Mouse (Mus musculus) liver, embryonic 15.5 days (tissue): ENCODE results near the gene Cp. TPM values are rescaled to one million over a fixed set of nuclear protein-coding genes. Genes with fewer than 3 reads are reported as not detected.
A peak's percentile ranks its signal among the peaks of the same experiment; 100 is the strongest.
"Not testable (repeated sequence)": the region's sequence is repeated elsewhere in the genome, so short reads cannot be mapped to it uniquely, and the experiment has no call there.

ENCODE experiments used
- ATAC-seq: fragments of 200-750 bp; cut with Nextera tagmentation; 2 replicates; pipeline ENCODE4 v1.8.0; 2017; ENCODE audit warnings: moderate number of reproducible peaks, mild to moderate bottlenecking, moderate library complexity; ENCODE audit not compliant: insufficient read depth
- H3K27ac ChIP-seq: fragments of 300-500 bp; sonication (generic); replicated peaks from 2 replicates; pipeline ENCODE4 v1.5.1; 2015; ENCODE audit warnings: mild to moderate bottlenecking, inconsistent platforms
- H3K27me3 ChIP-seq: fragments of 300-500 bp; sonication (generic); 2 replicates; pipeline ENCODE4 v1.6.1; 2015; ENCODE audit warnings: mild to moderate bottlenecking, inconsistent platforms
- H3K36me3 ChIP-seq: fragments of 300-500 bp; sonication (generic); replicated peaks from 2 replicates; pipeline ENCODE4 v1.6.1; 2015; ENCODE audit warnings: moderate library complexity, mild to moderate bottlenecking, inconsistent platforms
- H3K4me1 ChIP-seq: fragments of 300-500 bp; sonication (generic); replicated peaks from 2 replicates; pipeline ENCODE4 v1.6.1; 2015; ENCODE audit warnings: inconsistent platforms
- H3K4me2 ChIP-seq: fragments of 300-500 bp; sonication (generic); 2 replicates; pipeline ENCODE4 v1.6.1; 2015; ENCODE audit warnings: moderate library complexity, mild to moderate bottlenecking, inconsistent platforms
- H3K4me3 ChIP-seq: fragments of 300-500 bp; sonication (generic); replicated peaks from 2 replicates; pipeline ENCODE4 v1.5.1; 2015; ENCODE audit warnings: mild to moderate bottlenecking, inconsistent platforms
- H3K9ac ChIP-seq: fragments of 300-500 bp; sonication (generic); 2 replicates; pipeline ENCODE4 v1.6.1; 2015; ENCODE audit warnings: moderate library complexity, mild to moderate bottlenecking, inconsistent platforms
- H3K9me3 ChIP-seq: fragments of 300-500 bp; sonication (generic); replicated peaks from 2 replicates; pipeline ENCODE4 v1.6.1; 2016; ENCODE audit warnings: inconsistent platforms
- WGBS: fragments of 180-500 bp; shearing (Covaris S2); methylation state at CpG from one replicate; pipeline ENCODE4 v1.1.7; 2015; ENCODE audit warnings: mixed read lengths; ENCODE audit not compliant: insufficient replicate concordance; 5-methylcytosine and 5-hydroxymethylcytosine counted together
- polyA plus RNA-seq: library from polyadenylated mRNA; unstranded; fragments of >200 nt; fragmentation: Nextera tagmentation; extraction: Ambion mirVana; gene quantifications from 2 replicates; pipeline ENCODE4 v1.2.1, GENCODE M21; 2015

Cp gene
- 38.6 and 58.7 TPM in 2 replicates for polyA plus RNA-seq

DNA sequence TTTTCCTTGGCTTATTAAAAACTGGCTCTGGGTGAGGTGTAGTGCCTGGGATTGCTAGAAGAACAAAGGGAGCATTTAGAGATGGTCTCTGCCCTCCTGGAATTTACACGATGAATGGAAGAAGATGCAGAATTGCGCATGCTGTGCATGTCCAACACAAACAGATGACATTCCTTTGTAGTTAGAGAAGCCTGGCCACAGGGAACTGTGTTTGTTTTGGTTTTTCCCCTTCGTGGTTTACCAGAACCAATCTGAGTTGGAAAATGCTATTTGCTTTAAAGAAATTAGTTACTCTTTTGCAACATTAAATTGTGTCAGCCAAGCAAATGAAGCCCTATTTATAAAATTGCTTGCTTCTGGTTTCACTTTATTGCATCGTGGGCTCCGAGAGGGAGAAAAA is at the start of gene Cp:
TSS of gene Cp (plus strand) at position 170 of the 400 bp plus-strand sequence.
- H3K4me3 ChIP-seq = no peak within 1 kb of the TSS; the same call in 1 of the 2 replicates
- H3K36me3 ChIP-seq = no peaks in the 10 kb centered on the region
- no peak for ATAC-seq
- H3K9me3 ChIP-seq = no peaks in the 10 kb centered on the region
- H3K4me1 ChIP-seq = peaks cover 10% of the 10 kb centered on the region; the same call in 1 of the 2 replicates
- WGBS = 51% methylated on average over 5 of the region's 5 CpGs
- H3K27me3 ChIP-seq = no peaks in the 10 kb centered on the region
- no peak within 1 kb of the TSS for H3K27ac ChIP-seq
- H3K9ac ChIP-seq = no peak within 1 kb of the TSS
- H3K4me2 ChIP-seq = no peak within 1 kb of the TSS

GRCm38 (mm10) chr3:19948552-19948951 is 8.3 kb upstream of the Cp start:
- Histone ChIP-seq H3K9me3 (no peaks in the 10 kb centered on the region), H3K4me2 (no peak overlapping the region), H3K27ac (no peak overlapping the region), H3K4me3 (no peak overlapping the region), H3K4me1 (no peaks in the 10 kb centered on the region), H3K27me3 (no peaks in the 10 kb centered on the region), H3K9ac (no peak overlapping the region), H3K36me3 (no peaks in the 10 kb centered on the region)
- no peak for ATAC-seq

DNA sequence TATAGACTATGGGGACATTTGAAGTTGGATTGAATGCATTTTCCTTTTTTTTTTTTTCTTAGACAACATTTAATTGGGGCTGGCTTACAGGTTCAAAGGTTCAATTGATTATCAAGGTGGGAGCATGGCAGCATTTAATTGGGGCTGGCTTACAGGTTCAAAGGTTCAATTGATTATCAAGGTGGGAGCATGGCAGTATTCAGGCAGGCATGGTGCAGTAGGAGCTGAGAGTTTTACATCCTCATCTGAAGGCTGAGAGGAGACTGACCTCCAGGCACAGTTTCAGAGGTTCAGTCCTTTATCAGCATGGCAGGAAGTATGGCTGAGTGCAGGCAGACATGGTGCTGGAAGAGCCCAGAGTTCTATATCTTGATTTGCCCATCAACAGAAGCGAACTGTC is 7.5 kb upstream of the Cp start:
- not testable (repeated sequence) for H3K4me3 ChIP-seq, H3K9me3 ChIP-seq, H3K27ac ChIP-seq, H3K27me3 ChIP-seq, H3K36me3 ChIP-seq, H3K4me1 ChIP-seq, H3K4me2 ChIP-seq, H3K9ac ChIP-seq, ATAC-seq
- WGBS = 39% methylated on average over 1 of the region's 1 CpGs

DNA sequence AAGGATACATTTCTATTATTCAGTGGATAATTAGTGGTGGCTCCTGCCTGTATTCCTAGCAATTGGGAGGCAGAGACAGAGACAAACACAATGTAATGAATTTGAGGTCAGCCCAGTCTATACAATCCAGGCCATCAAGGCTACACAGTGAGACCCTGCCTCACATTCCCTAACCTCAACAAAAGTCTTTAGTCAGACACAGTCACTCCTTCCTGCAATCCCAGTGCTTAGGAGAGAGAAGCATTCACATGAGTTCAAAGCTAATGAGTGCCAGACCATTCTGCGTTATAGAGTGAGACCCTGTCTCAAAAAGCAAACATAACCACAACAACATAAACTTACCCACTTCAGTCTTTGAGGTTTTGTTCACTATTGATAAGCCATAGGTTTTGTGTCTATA is 3.4 kb upstream of the Cp start:
- ATAC-seq = no peak
- H3K36me3 ChIP-seq = no peaks in the 10 kb centered on the region
- H3K4me3 ChIP-seq = no peak overlapping the region
- WGBS = 70% methylated on average over 1 of the region's 1 CpGs
- H3K9ac ChIP-seq = no peak overlapping the region
- no peak overlapping the region for H3K4me2 ChIP-seq
- H3K9me3 ChIP-seq = no peaks in the 10 kb centered on the region
- H3K27me3 ChIP-seq = no peaks in the 10 kb centered on the region
- H3K4me1 ChIP-seq = peaks cover 9% of the 10 kb centered on the region; the same call in 1 of the 2 replicates
- peak overlapping the region; percentile 67 for H3K27ac ChIP-seq

DNA sequence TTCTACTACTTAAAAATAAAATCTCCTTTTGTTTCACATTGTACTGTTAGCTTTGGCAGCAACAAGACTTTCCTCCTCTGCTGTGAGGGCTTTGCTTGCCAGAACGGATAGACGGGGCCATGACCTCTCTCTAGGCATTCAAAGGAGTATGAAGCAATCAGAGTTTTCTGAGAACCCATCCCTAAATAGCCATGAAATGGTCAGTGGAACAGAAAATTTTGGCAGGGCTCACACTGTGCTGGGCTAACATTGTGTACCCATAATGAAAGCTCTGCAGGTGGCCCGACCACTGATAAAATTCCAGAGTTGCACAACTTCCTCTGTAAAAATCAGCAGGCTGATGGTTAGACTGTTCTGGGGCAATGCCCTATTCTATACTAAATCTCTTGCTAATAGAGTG is 3.0 kb upstream of the Cp start:
- Histone ChIP-seq H3K9ac (no peak overlapping the region), H3K27ac (peak overlapping the region; percentile 67; the same call in 1 of the 2 replicates), H3K36me3 (no peaks in the 10 kb centered on the region), H3K9me3 (no peaks in the 10 kb centered on the region), H3K4me3 (no peak overlapping the region), H3K27me3 (no peaks in the 10 kb centered on the region), H3K4me1 (peaks cover 9% of the 10 kb centered on the region; the same call in 1 of the 2 replicates), H3K4me2 (no peak overlapping the region)
- peak; percentile 93 for ATAC-seq
- WGBS = 33% methylated on average over 3 of the region's 3 CpGs

- H3K9me3 ChIP-seq = no peaks in the 10 kb centered on the region
- no peak overlapping the region for H3K4me3 ChIP-seq
- H3K4me2 ChIP-seq = no peak overlapping the region
- no peaks in the 10 kb centered on the region for H3K27me3 ChIP-seq
- no peak overlapping the region for H3K9ac ChIP-seq
- H3K36me3 ChIP-seq = no peaks in the 10 kb centered on the region
- H3K4me1 ChIP-seq = peaks cover 14% of the 10 kb centered on the region; the same call in 1 of the 2 replicates
- no peak for ATAC-seq
- no peak overlapping the region for H3K27ac ChIP-seq
Observed at GRCm38 (mm10) chr3:19958031-19958430, 1.2 kb downstream of the Cp start.

- Histone ChIP-seq H3K4me1 (peaks cover 14% of the 10 kb centered on the region; the same call in 1 of the 2 replicates), H3K4me2 (0 out of 2 replicates have a peak overlapping the region, but pooled peaks have one; percentile 13), H3K36me3 (no peaks in the 10 kb centered on the region), H3K9ac (no peak overlapping the region), H3K27me3 (no peaks in the 10 kb centered on the region), H3K27ac (no peak overlapping the region), H3K9me3 (no peaks in the 10 kb centered on the region), H3K4me3 (no peak overlapping the region)
- WGBS = 38% methylated on average over 1 of the region's 1 CpGs
- no peak for ATAC-seq
Observed at GRCm38 (mm10) chr3:19958983-19959382, 2.1 kb downstream of the Cp start.

DNA sequence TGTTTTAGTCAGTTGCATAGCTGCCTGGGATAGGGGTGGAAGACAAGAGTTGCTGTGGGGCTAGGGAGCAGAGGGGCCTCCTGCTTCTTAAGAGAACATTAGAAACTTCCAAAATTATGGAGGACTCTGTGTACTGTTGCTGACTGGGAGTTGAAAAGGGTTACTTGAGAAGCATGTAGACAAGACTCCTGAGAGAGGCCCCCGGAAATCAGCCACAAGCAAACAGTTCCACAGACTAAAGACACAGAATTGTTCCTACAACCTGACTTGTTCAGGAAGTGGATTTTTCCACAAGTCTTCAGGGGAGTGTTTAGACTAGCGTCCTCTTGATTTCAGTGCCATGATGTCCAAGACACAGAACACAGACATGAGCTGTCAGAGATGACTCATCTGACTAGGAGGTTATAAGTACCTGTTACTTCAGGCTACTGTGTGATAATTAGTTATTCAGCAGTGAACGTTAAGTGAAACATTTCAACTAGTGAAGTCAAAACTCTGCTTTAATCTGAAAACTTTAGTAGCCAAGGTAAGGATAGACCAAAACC is 3.8 kb downstream of the Cp start:
- WGBS = 46% methylated on average over 3 of the region's 3 CpGs
- H3K36me3 ChIP-seq = no peaks in the 10 kb centered on the region
- no peak overlapping the region; the same call in 1 of the 2 replicates for H3K27ac ChIP-seq
- no peak for ATAC-seq
- no peaks in the 10 kb centered on the region for H3K27me3 ChIP-seq
- no peak overlapping the region for H3K4me2 ChIP-seq
- no peaks in the 10 kb centered on the region for H3K9me3 ChIP-seq
- 0 out of 2 replicates have a peak, but pooled peaks cover 5% of the 10 kb centered on the region for H3K4me1 ChIP-seq
- no peak overlapping the region for H3K9ac ChIP-seq
- no peak overlapping the region for H3K4me3 ChIP-seq

GRCm38 (mm10) chr3:19961341-19961740 is 4.5 kb downstream of the Cp start:
- no peak overlapping the region for H3K9ac ChIP-seq
- no peak overlapping the region for H3K4me3 ChIP-seq
- 0 out of 2 replicates have a peak, but pooled peaks cover 5% of the 10 kb centered on the region for H3K4me1 ChIP-seq
- no peaks in the 10 kb centered on the region for H3K9me3 ChIP-seq
- H3K36me3 ChIP-seq = no peaks in the 10 kb centered on the region
- no peak overlapping the region for H3K4me2 ChIP-seq
- ATAC-seq = no peak
- WGBS = 49% methylated on average over 2 of the region's 2 CpGs
- H3K27ac ChIP-seq = no peak overlapping the region
- H3K27me3 ChIP-seq = no peaks in the 10 kb centered on the region

- Histone ChIP-seq H3K9ac (no peak overlapping the region), H3K27me3 (no peaks in the 10 kb centered on the region), H3K36me3 (no peaks in the 10 kb centered on the region), H3K27ac (peak overlapping the region; percentile 69), H3K4me2 (no peak overlapping the region), H3K9me3 (no peaks in the 10 kb centered on the region), H3K4me3 (no peak overlapping the region), H3K4me1 (0 out of 2 replicates have a peak, but pooled peaks cover 5% of the 10 kb centered on the region)
- ATAC-seq = peak; percentile 72
- WGBS = 37% methylated on average over 3 of the region's 3 CpGs
Observed at GRCm38 (mm10) chr3:19962769-19963513, 6.1 kb downstream of the Cp start.

DNA sequence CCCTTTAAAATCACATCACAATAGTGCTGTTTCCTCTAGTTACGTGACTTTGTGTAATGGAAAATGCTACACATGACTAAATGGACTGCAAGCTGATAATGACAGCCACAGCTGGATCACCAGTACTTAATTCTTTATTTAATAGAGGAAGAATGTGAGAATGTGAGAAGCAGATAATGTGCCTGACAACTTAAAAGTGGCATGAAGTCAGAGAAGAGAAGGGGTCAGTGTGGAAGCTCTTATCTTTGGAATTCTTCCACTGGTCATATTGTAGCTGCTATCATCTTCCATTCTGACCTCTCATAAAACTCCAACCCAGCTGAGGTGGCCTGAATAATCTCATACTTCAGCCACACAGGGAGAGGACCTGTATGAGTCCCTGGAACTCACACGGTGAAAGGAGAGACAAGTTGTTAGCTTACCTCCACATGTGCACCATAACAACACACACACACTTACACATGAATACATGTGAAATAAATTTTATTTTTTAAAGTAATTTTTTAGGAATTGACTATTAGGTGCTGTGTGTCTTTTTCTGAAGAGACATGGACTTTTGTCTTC is 7.9 kb downstream of the Cp start:
- no peak overlapping the region for H3K4me2 ChIP-seq
- WGBS = 57% methylated on average over 2 of the region's 2 CpGs
- 0 out of 2 replicates have a peak, but pooled peaks cover 5% of the 10 kb centered on the region for H3K4me1 ChIP-seq
- no peak overlapping the region for H3K4me3 ChIP-seq
- no peaks in the 10 kb centered on the region for H3K9me3 ChIP-seq
- no peaks in the 10 kb centered on the region for H3K36me3 ChIP-seq
- H3K9ac ChIP-seq = no peak overlapping the region
- ATAC-seq = no peak
- H3K27me3 ChIP-seq = no peaks in the 10 kb centered on the region
- no peak overlapping the region for H3K27ac ChIP-seq
